Mouse (Mus musculus) gastrocnemius, postnatal 4 days (tissue): Measurements from ENCODE around the gene Acsf3. TPM values are rescaled to one million over a fixed set of nuclear protein-coding genes. Genes with fewer than 3 reads are reported as not detected.

Source experiments
- DNase-seq, 2 experiments: peaks; one replicate each; pipeline ENCODE4 v3.0.0; 2021 to 2022; ENCODE audit warnings: low spot score in 2 of 2, mixed read lengths in 2 of 2
- total RNA-seq, 2 experiments: library from RNA; stranded (reverse); gene quantifications; 2 replicates each; pipeline ENCODE4 v1.2.3; 2021

Gene Acsf3
- total RNA-seq, 2 experiments from 2014 or later = 15.4 to 18.8 TPM

- DNase-seq = no peak
Measured at GRCm38 (mm10) chr8:122760116-122760515, 15.2 kb upstream of the Acsf3 start.

GRCm38 (mm10) chr8:122761109-122761508, 14.2 kb upstream of the Acsf3 start:
- DNase-seq = no peak

DNA sequence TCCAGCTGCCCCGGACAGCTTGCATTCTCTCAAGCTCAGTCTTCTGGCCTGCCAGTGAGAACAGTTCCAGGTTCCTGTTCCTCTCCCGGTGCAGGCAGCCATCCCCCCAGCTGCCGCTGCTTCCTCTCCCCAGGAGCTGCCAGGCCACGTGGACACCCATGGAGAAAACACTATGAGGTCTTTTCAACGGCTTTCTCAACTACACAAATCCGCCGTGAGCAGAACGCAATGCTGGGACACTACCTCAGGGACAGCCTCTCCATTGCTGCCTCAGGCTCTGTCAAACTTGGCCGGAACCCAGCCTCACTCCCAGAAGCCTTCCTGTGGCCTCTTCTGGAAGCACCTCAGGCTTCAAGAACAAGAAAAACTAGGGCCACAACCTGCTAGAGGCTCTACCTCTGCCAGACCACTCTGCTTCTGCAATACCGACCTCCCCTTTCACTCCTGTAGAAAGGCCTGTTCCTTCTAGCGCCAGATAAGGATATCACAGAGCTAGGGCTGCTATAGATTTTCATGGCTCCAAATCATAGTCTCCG, 12.5 kb upstream of the Acsf3 start:
- DNase-seq = no peak

DNA sequence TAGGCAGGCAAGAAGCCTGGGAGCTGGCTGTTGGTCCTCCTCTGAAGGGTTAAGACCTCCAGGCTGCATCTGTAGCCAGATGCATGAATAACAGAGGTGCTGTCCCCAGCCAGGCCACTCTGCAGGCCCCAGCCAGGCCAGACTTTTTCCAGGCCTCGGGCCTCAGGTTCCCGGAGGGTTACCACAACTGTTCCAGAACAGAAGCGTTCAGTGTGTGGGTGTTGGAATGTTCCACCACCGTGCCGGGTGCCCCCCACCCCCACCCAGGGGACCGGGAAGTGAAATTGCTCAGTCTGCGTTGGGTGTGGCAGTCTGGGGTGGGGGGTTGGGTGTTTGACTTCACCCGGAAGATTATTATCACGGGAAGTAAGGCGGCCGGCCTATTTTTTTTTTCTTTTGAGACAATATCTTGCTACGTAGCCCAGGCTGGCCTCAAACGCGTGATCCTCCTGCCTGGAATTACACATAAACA, 12.0 kb upstream of the Acsf3 start:
- peak in 1 of 2 experiments; percentile 25 for DNase-seq

- DNase-seq = no peak
Measured at GRCm38 (mm10) chr8:122764790-122765474, 10.4 kb upstream of the Acsf3 start.

GRCm38 (mm10) chr8:122766189-122766588, 9.1 kb upstream of the Acsf3 start:
- DNase-seq = no peak

GRCm38 (mm10) chr8:122766647-122767200, 8.6 kb upstream of the Acsf3 start:
- DNase-seq = no peak

- no peak for DNase-seq
Measured at GRCm38 (mm10) chr8:122767229-122767628, 8.1 kb upstream of the Acsf3 start.

DNA sequence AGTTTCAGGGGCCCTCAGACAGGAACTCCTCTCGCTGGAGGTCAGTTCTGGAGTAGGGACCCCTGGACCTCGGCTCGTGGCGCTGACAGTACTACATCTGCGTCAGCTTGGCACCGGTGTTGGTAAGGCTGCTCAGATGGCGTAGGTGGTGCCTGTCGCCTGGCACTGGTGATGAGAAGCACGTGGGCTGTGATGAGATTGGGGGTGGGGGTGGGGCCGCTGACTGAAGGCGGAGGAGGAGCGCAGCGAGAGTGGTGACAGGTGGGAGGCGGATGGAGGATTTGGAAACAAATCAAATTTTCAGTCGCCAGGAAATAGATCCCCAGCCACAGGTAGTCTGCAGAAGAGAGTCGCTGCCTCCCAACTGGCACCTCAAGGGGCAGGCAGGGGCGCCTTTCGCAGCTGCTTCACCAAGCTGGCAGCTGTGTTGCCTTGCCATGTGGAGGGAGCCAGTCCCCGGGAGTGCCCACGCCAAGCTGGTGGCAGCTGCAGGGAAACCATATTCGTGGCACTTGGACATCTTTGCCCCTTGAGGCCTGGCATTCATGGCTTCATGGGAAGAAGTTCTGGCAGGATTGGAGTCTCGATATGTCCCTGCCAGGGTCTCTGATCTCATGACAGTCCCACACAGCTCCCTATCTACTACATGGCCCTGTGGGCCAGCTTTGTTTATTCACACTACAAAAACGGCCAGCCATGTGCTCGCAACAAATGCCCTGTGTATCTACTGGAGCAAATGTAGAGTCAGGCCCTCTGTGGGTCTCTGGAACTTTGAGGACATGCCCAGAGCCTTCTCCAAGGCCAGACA, 5.8 kb upstream of the Acsf3 start:
- DNase-seq = peak in 1 of 2 experiments; percentile 40

DNA sequence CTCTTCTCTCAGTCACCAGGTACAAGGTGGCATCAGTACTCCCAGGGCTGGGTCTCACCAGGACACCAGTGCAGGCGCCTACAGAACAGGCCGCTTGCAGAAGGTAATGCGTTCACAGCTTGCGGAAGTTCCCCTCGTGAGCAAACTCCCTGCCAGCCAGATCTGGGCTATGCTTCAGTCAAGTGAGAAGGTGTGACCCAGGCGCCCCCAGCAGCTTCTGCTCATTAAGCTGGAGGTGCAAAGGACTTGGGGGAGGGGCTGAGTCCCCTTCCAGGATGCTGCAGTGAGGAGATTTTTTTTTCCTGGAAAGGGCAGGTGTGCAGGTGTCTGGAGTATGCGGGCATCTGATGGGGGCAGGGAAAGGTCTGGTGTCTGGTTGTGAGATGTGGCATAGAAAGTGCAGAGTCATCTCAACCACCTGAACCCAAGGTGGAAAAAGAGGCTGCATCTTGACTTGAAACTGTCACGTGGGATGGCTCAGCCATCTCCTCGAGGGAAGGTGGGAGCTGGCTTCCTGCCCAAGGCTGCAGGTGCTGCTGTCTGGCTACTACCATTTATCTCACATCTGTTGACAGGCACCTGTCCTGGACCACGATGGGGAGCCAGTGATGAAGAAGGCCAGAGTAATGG, 2.7 kb upstream of the Acsf3 start:
- DNase-seq = no peak

GRCm38 (mm10) chr8:122777701-122778100, 2.4 kb downstream of the Acsf3 start:
- DNase-seq = no peak

DNA sequence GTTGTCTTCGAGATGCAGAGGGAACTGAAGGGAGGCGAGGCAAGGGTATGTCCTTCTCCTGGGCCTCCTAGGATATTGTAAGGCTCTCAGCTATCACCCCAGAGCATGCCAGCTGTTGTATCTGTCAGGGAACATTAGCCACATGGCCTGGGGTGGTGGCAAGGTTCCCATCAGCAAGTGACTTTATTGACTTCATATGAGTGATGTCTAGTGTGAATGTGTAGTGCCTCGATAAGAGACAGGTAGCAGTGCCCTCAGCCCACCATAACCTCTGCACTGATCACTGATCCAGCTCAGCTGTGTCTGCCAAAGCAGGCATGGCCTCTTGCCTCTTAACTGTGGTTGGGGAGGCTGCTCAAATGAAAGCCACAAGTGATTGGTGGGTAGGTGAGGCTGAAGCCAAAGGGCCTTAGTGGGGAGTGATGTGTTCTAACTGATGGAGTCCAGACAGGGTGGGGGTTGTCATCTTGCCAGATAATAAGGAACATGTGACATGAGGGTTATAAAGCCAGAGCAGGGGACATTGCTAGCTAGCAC, 3.5 kb downstream of the Acsf3 start:
- no peak for DNase-seq

GRCm38 (mm10) chr8:122779255-122779654, 4.0 kb downstream of the Acsf3 start:
- no peak for DNase-seq

DNA sequence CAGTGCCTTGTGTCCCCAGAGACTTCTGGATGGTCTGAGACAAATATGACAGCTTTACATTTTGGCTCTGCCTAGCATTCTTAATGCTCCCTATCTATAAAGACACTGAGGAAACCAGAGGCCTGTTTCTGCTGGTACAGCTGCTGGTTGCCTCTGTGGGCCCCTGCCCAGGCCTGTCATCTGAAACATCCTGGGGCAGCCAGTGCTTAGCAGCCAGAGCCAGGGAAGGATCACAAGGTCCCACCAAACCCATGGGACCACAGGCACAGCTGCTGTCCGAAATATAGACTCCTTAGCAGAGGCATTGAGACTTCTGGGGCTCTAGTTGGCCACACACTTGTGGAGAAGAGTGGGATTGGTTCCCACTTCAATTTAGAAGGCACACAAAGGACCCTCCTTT, 9.5 kb downstream of the Acsf3 start:
- DNase-seq = no peak

- DNase-seq = no peak
Measured at GRCm38 (mm10) chr8:122789796-122790195, 14.5 kb downstream of the Acsf3 start.

GRCm38 (mm10) chr8:122793375-122794174, 18.3 kb downstream of the Acsf3 start:
- peak in 1 of 2 experiments; percentile 66 for DNase-seq

- DNase-seq = no peak
Measured at GRCm38 (mm10) chr8:122794175-122794454, 18.8 kb downstream of the Acsf3 start.

DNA sequence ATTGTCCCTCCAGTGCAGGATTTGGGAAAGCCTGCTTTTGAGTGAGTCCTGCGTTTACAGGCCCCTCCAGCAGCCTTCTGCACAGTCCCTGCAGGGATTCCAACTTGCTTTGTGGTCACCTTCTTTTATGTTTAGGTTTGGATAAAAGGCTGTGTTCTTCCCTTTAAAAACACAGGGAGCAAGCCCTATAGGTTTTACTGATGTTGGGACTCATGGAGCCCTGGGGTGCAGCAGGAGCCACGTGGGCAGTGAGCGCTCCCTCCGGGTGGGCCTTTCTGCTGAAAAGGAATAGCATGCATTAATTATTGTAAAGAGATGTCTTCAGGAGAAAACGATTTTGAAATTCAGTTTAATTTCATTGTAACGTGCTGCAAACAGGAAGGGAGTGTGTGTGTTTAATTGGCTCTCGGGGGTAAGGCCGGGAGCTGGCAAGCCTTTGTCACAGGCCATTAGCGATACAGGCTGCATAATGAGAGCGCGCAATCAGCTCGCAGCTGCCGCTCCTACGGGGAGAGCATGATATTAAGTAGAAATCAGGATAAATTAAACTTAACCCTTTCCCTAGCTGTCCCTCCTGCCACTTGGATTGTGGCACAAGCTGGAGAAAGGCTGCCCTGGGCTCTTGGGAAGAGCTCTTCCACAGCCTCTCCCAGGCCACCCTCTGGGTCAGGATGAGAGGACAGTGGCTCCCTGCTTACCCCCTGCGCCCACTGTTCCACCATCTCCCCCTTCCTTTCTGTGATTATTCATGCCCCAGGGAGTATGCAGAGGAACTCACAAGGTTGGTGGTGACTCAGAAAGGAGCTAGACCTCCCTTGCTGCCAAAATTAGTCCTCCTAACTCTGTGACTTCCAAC, 28.8 kb downstream of the Acsf3 start:
- DNase-seq = no peak

- DNase-seq = peak in 1 of 2 experiments; percentile 52
Measured at GRCm38 (mm10) chr8:122805349-122805748, 30.1 kb downstream of the Acsf3 start.
